Mouse (Mus musculus) NIH3T3 (cell line): ENCODE measurements around the gene 4930433I11Rik.
"Not testable (repeated sequence)": the region's sequence is repeated elsewhere in the genome, so short reads cannot be mapped to it uniquely, and the experiment has no call there.

Experiments used
- DNase-seq: peaks from one replicate; pipeline ENCODE4 v3.0.0-alpha.2; 2012; ENCODE audit warnings: low read depth

The 4930433I11Rik gene

DNA sequence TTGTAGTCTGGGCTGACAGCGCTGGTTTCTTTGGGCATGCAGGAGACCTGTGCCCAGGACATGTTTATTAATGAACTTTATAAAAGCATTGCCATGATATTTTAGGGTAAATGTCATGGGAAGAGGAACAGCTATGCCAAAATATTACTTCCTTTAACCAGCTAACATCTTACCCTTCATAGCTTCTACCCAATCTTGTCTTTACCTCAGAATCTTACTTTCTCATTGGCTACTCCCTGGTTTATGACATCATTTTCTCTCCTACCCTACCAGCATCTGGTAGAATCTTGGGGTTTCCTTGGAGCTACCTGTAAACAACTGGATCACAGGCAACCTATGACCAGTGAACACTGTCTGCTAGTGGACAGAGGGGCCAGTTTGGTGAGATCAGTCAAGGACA, at the start of gene 4930433I11Rik:
Gene 4930433I11Rik, plus strand, starts transcription at position 301 of the 400 bp plus-strand sequence.
- no peak for DNase-seq

DNA sequence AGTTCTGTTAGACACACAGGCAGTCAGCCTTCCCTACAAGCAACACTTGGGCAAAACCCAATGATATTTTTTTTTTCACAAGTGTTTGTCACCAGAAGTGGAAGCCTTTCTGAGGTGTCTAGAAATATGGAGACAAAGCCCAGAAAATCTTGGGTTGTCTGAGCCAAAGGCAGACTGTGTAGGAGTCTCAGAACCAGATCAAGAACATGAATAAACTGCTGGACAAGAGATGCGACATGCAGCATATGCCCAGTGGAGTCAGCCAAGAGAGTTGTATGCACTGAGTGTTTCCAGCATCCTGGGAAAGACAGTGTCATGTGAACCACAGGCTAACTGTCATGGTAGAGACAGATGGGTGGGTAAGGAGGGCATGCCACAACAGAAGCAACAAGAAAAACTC, 48.0 kb upstream of the 4930433I11Rik start:
- DNase-seq: no peak

DNA sequence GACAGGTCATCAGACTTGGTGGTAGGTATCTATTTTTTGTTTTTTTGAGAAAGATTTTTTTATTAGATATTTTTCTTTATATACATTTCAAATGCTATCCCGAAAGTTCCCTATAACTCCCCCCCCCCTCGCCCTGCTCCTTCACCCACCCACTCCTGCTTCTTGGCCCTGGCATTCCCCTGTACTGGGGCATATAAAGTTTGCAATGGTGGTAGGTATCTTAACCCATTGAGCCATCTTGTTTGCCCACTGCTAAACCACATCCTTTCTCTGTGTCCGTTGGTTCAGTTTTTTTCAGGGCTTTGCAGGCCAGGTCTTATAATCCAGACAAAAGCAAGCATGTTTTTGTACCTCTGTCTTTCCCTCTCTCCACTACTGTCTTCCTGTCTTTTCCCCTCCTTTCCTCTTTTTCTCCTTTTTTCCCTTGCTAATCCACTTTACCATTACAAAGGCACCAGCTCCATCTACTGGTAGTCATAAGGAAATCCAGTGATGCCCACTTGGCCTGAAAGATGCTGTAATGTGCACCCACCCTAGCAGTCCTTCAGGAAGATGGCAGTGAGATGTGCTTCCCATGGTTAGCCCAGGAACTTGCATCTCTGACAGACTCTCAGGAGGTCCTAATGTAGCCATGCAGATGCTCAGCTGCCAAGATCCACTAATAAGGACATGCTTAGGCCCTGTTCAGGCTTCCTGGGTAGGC, 45.0 kb upstream of the 4930433I11Rik start:
- peak; percentile 17 for DNase-seq

DNA sequence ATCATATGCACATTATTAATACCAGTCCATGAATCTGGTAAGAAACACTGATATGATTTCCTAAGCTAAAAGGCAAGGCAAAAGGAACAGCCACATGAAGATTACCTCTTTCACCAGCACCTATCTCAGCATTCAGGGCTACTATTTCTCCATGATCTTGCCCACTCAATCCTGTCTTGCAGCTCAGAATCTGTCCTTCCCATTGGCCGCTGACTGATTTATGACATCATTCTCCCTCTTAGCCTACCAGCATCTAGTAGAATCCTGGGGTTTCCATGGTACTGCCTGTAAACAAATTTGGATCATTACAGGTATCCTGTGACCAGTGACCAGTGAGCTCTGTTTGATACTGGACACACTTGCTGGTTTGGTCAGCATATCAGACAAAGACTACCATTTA, 45.1 kb downstream of the 4930433I11Rik start, which contains the start of gene Gm4884:
Gene Gm4884, plus strand, starts transcription at position 301 of the 400 bp plus-strand sequence.
- not testable (repeated sequence) for DNase-seq

DNA sequence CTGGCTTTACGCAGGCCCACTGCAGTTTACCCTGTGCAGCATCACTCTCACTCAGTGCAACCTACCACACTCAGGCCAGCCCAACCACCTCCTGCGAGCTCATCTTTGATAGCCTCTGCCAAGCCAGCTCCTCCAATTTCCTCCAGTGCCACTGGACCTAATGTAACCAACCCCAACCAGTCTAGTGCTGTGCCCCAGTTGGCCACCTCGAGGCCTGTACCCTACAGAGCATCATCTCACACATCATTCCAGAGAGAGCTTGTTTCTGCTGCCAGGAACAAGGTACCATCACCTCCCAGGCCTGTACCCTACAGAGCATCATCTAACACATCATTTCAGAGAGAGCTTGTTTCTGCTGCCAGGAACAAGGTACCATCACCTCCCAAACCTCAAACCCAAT, 56.7 kb downstream of the 4930433I11Rik start:
- DNase-seq: not testable (repeated sequence)
